Mouse (Mus musculus) small intestine, adult 2 months (tissue): ENCODE measurements at regions not wholly inside any gene's neighbourhood (a gene's known extent, or its start where the extent isn't known, plus 50 kb on each side); places are given as distances from the start of the nearest gene placed in this dataset.

Experiments used
- CTCF ChIP-seq: fragments of 200-500 bp; IDR thresholded peaks from 2 replicates; pipeline ENCODE4 v1.5.1; 2012; ENCODE audit warnings: low read depth, mild to moderate bottlenecking, control low read depth, inconsistent platforms, low read length, moderate library complexity, mixed read lengths; ENCODE audit not compliant: insufficient replicate concordance, insufficient read length; ENCODE audit errors: extremely low read depth
- POLR2A ChIP-seq: fragments of 200-500 bp; IDR thresholded peaks from 2 replicates; pipeline ENCODE4 v1.6.1; 2012; ENCODE audit warnings: low read depth, mild to moderate bottlenecking, control low read depth, inconsistent platforms, low read length, moderate library complexity

DNA sequence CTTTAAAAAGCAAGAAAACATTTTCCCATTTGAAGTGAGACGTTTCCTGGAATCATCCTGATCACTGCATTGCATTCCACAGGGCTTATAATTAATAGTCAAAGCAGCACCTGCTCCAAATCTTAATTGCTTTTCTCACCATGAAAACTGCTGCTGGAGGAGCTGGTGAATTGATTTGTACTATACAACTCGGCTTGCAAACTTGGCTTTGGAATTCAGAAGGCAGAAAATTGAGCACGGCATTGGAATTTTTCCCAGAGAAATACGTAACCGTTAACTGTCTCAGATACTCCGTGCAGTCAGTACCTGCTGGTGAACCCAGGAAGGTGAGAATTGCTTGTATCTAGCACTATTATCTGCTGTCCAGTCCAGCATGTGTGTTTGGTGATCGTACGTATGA, 249.3 kb downstream of the Gm19410 start:
- no peak for TF ChIP-seq POLR2A
- TF ChIP-seq CTCF = no peak
